Mouse (Mus musculus): ENCODE measurements at regions not wholly inside any gene's neighbourhood (a gene's known extent, or its start where the extent isn't known, plus 50 kb on each side); places are given as distances from the start of the nearest gene placed in this dataset.

DNA sequence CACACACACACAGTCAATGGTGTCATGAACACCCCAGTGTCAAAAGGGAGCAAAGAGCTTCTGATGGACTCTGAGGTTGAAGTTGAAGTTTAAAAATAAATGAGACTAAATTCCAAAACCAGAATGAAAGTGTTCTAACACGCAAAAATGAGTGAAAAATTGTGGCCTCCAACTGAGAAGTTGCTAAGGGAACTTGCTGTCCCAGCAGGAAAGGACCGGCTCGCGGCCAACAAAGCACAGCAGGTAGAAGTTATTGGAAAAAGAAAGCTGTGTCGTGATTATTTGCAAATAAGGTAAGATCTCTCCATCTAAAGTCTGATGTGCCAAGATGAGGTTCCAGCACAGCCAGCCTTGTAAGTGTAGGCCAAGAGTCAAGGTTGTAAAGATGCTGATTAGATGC, 169.7 kb downstream of the Nrp2 start:
- no peak overlapping the region for H3K4me2 ChIP-seq (ENCODE audit: low read length)
- no peak overlapping the region for H3K4me3 ChIP-seq (replicated peaks; ENCODE audit: low read length)
- H3K27me3 ChIP-seq (replicated peaks; ENCODE audit: control insufficient read depth, insufficient read depth, low read length), result no peaks in the 10 kb centered on the region
- 78% methylated on average over 5 of the region's 5 CpGs for WGBS
- no peak overlapping the region for H3K9ac ChIP-seq (replicated peaks; ENCODE audit: low read depth, low read length)
- H3K27ac ChIP-seq (ENCODE audit: low read length), result no peak overlapping the region
- H3K9me3 ChIP-seq (ENCODE audit: control insufficient read depth, low read length), result no peaks in the 10 kb centered on the region
- no peak for ATAC-seq
- H3K36me3 ChIP-seq (ENCODE audit: control insufficient read depth, insufficient read depth), result no peaks in the 10 kb centered on the region
- no peaks in the 10 kb centered on the region for H3K4me1 ChIP-seq (replicated peaks; ENCODE audit: control insufficient read depth, insufficient read depth, low read length)

GRCm38 (mm10) chr1:62875631-62876030, 172.5 kb downstream of the Nrp2 start:
- ATAC-seq, result no peak
- Histone ChIP-seq H3K27me3 (replicated peaks; ENCODE audit: control insufficient read depth, insufficient read depth, low read length) (no peaks in the 10 kb centered on the region), H3K4me3 (replicated peaks; ENCODE audit: low read length) (no peak overlapping the region), H3K9ac (replicated peaks; ENCODE audit: low read depth, low read length) (no peak overlapping the region), H3K9me3 (ENCODE audit: control insufficient read depth, low read length) (no peaks in the 10 kb centered on the region), H3K27ac (ENCODE audit: low read length) (no peak overlapping the region), H3K36me3 (ENCODE audit: control insufficient read depth, insufficient read depth) (no peaks in the 10 kb centered on the region), H3K4me1 (replicated peaks; ENCODE audit: control insufficient read depth, insufficient read depth, low read length) (no peaks in the 10 kb centered on the region), H3K4me2 (ENCODE audit: low read length) (no peak overlapping the region)
- WGBS, result 87% methylated on average over 9 of the region's 9 CpGs

DNA sequence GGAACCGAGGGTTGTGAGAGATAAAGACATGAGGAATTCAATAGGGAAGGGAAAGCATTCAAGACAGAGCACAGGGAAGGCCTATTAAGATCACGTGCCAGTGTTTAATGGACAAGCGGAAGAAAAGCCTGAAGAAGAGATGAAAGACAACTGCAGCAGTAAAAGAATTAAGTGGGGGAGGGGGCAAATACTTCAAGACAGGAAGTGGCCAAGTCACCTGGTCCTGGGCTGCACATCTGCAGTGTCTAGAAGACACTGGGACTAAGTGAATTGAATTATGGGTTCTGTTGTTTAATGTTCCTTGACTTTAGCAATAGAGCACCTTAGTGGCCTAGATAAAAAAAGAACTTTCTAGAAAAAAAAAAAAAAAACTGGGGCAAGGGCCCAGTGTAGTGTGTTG, 173.6 kb downstream of the Nrp2 start:
- H3K27me3 ChIP-seq (replicated peaks; ENCODE audit: control insufficient read depth, insufficient read depth, low read length), result no peaks in the 10 kb centered on the region
- 51% methylated on average over 3 of the region's 3 CpGs for WGBS
- H3K27ac ChIP-seq (ENCODE audit: low read length), result no peak overlapping the region
- H3K4me3 ChIP-seq (replicated peaks; ENCODE audit: low read length), result no peak overlapping the region
- no peaks in the 10 kb centered on the region for H3K36me3 ChIP-seq (ENCODE audit: control insufficient read depth, insufficient read depth)
- no peak overlapping the region for H3K4me2 ChIP-seq (ENCODE audit: low read length)
- no peak for ATAC-seq
- H3K9me3 ChIP-seq (ENCODE audit: control insufficient read depth, low read length), result no peaks in the 10 kb centered on the region
- no peak overlapping the region for H3K9ac ChIP-seq (replicated peaks; ENCODE audit: low read depth, low read length)
- no peaks in the 10 kb centered on the region for H3K4me1 ChIP-seq (replicated peaks; ENCODE audit: control insufficient read depth, insufficient read depth, low read length)

DNA sequence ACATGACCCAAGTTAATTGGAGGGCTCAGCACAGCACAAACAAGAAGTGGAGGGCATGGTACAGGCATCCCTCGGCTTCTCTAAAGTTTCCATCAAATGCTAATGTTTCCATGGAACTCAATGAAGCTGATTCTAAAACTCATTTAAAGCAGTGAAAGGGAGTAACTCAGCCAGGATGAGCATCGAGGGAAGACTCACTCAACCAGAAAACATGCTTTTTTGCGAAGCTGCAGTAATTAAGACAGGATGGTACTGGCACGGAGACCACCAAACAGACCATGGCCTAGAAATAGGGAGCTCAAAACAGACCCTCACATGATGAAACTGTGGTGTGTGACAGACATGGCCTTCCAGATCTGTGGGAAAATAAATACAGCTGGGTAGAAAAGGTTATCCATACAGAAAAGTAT, 177.8 kb downstream of the Nrp2 start:
- ATAC-seq, result peak; percentile 38; the same call in 1 of the 2 replicates
- peaks cover 2% of the 10 kb centered on the region; the same call in 1 of the 2 replicates for H3K4me1 ChIP-seq (replicated peaks; ENCODE audit: control insufficient read depth, insufficient read depth, low read length)
- H3K9ac ChIP-seq (replicated peaks; ENCODE audit: low read depth, low read length), result no peak overlapping the region
- no peak overlapping the region for H3K27ac ChIP-seq (ENCODE audit: low read length)
- H3K36me3 ChIP-seq (ENCODE audit: control insufficient read depth, insufficient read depth), result no peaks in the 10 kb centered on the region
- no peak overlapping the region for H3K4me3 ChIP-seq (replicated peaks; ENCODE audit: low read length)
- H3K4me2 ChIP-seq (ENCODE audit: low read length), result no peak overlapping the region
- no peaks in the 10 kb centered on the region for H3K9me3 ChIP-seq (ENCODE audit: control insufficient read depth, low read length)
- WGBS, result 8% methylated on average over 4 of the region's 4 CpGs
- H3K27me3 ChIP-seq (replicated peaks; ENCODE audit: control insufficient read depth, insufficient read depth, low read length), result no peaks in the 10 kb centered on the region

DNA sequence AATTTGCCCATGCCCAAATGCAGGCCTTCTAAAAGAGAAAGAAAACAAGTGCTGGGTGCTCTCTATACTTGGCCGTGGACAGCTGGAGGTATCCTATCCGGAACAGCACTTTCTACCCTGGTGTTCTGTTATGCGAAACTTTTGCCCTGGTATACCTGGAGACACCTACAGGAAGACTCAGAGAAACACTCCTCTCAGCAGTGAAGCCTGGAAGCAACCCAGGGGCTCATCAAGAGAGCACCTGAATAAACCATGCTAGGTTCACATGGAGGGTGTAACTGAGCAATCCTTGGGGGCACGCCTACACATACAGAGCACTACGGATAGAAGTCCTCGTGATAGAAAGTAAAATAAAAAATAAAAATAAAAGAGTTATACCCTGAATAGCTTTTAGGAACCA, 178.4 kb downstream of the Nrp2 start:
- Histone ChIP-seq H3K4me2 (ENCODE audit: low read length) (no peak overlapping the region), H3K4me3 (replicated peaks; ENCODE audit: low read length) (no peak overlapping the region), H3K36me3 (ENCODE audit: control insufficient read depth, insufficient read depth) (no peaks in the 10 kb centered on the region), H3K9ac (replicated peaks; ENCODE audit: low read depth, low read length) (no peak overlapping the region), H3K9me3 (ENCODE audit: control insufficient read depth, low read length) (no peaks in the 10 kb centered on the region), H3K27ac (ENCODE audit: low read length) (no peak overlapping the region), H3K4me1 (replicated peaks; ENCODE audit: control insufficient read depth, insufficient read depth, low read length) (peaks cover 2% of the 10 kb centered on the region; the same call in 1 of the 2 replicates), H3K27me3 (replicated peaks; ENCODE audit: control insufficient read depth, insufficient read depth, low read length) (no peaks in the 10 kb centered on the region)
- WGBS, result 82% methylated on average over 6 of the region's 6 CpGs
- ATAC-seq, result no peak

GRCm38 (mm10) chr1:62882028-62882427, 178.9 kb downstream of the Nrp2 start:
- H3K36me3 ChIP-seq (ENCODE audit: control insufficient read depth, insufficient read depth), result no peaks in the 10 kb centered on the region
- no peak for ATAC-seq
- no peak overlapping the region for H3K27ac ChIP-seq (ENCODE audit: low read length)
- H3K4me3 ChIP-seq (replicated peaks; ENCODE audit: low read length), result no peak overlapping the region
- no peak overlapping the region for H3K4me2 ChIP-seq (ENCODE audit: low read length)
- no peak overlapping the region for H3K9ac ChIP-seq (replicated peaks; ENCODE audit: low read depth, low read length)
- H3K4me1 ChIP-seq (replicated peaks; ENCODE audit: control insufficient read depth, insufficient read depth, low read length), result peaks cover 2% of the 10 kb centered on the region; the same call in 1 of the 2 replicates
- WGBS, result 86% methylated on average over 5 of the region's 5 CpGs
- H3K9me3 ChIP-seq (ENCODE audit: control insufficient read depth, low read length), result no peaks in the 10 kb centered on the region
- no peaks in the 10 kb centered on the region for H3K27me3 ChIP-seq (replicated peaks; ENCODE audit: control insufficient read depth, insufficient read depth, low read length)

GRCm38 (mm10) chr1:62884876-62885480, 181.9 kb downstream of the Nrp2 start:
- Histone ChIP-seq H3K36me3 (ENCODE audit: control insufficient read depth, insufficient read depth) (no peaks in the 10 kb centered on the region), H3K9ac (replicated peaks; ENCODE audit: low read depth, low read length) (no peak overlapping the region), H3K4me1 (replicated peaks; ENCODE audit: control insufficient read depth, insufficient read depth, low read length) (peaks cover 2% of the 10 kb centered on the region; the same call in 1 of the 2 replicates), H3K9me3 (ENCODE audit: control insufficient read depth, low read length) (no peaks in the 10 kb centered on the region), H3K4me2 (ENCODE audit: low read length) (no peak overlapping the region), H3K27me3 (replicated peaks; ENCODE audit: control insufficient read depth, insufficient read depth, low read length) (no peaks in the 10 kb centered on the region), H3K27ac (ENCODE audit: low read length) (no peak overlapping the region), H3K4me3 (replicated peaks; ENCODE audit: low read length) (no peak overlapping the region)
- WGBS, result 66% methylated on average over 20 of the region's 20 CpGs
- no peak for ATAC-seq

DNA sequence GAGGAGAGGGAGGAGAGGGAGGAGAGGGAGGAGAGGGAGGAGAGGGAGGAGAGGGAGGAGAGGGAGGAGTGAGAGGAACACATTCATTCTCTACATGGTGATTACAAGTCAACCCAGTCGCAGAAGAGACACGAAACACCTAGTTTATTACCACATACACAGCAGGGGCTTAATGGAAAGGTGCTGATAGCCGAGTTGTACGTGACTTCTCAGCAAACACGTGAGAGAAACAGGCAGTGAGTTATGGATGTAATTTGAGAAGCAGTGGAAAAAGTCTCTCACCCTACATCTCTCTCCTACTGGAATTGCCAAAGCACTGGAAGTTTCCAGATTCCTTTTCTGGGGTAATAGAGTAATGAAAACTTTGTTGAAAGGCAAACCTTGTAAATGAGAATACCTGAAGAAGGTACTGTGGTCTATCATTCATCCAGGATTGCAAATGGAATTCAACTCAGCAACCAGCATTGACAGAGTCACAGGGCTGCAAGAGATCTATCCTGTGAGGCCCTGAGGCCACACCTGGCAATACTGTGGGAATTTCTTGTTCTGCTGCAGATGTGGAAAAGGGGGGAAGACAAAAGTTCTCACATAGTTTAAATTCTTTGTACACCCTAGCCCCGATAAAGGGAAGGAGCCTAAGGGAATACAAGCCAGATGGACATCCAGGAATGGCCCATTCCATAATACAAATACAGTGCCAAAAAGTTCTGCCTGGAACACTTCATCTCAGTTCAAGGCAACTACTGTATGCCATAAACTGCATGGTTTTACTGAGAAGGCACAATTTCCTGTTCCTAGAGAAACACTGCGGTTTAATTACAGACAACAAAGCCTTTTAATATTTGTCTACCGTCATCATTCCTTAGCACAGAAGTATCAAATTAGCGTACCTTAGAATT, 184.7 kb downstream of the Nrp2 start:
- H3K27ac ChIP-seq (ENCODE audit: low read length), result no peak overlapping the region
- 72% methylated on average over 9 of the region's 9 CpGs for WGBS
- H3K27me3 ChIP-seq (replicated peaks; ENCODE audit: control insufficient read depth, insufficient read depth, low read length), result no peaks in the 10 kb centered on the region
- H3K36me3 ChIP-seq (ENCODE audit: control insufficient read depth, insufficient read depth), result no peaks in the 10 kb centered on the region
- no peaks in the 10 kb centered on the region for H3K9me3 ChIP-seq (ENCODE audit: control insufficient read depth, low read length)
- H3K9ac ChIP-seq (replicated peaks; ENCODE audit: low read depth, low read length), result no peak overlapping the region
- ATAC-seq, result no peak
- H3K4me2 ChIP-seq (ENCODE audit: low read length), result no peak overlapping the region
- H3K4me3 ChIP-seq (replicated peaks; ENCODE audit: low read length), result no peak overlapping the region
- H3K4me1 ChIP-seq (replicated peaks; ENCODE audit: control insufficient read depth, insufficient read depth, low read length), result peaks cover 2% of the 10 kb centered on the region; the same call in 1 of the 2 replicates

DNA sequence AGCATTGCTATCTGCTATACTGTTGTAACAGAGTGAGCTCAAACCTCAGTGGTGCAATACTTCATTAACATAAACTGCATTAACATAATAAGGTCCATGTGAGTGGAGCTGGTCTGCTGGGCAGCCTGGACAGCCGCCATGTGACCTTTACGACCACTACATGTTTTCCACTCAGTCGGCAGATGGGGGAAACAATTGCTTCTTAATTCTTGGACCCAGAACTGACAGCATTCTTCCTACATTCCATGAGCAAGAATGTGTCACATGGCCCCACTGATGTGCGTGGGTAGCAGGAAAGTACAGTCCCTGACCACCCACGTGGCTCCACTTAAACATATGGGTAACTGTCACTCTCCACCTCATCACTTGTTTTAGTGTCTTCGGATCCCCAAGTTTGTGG, 198.3 kb downstream of the Nrp2 start:
- no peak overlapping the region for H3K4me2 ChIP-seq (ENCODE audit: low read length)
- no peak for ATAC-seq
- 53% methylated on average over 6 of the region's 6 CpGs for WGBS

More for the DNA sequence above, 198.3 kb downstream of the Nrp2 start:
- no peaks in the 10 kb centered on the region for H3K36me3 ChIP-seq (ENCODE audit: control insufficient read depth, insufficient read depth)
- no peaks in the 10 kb centered on the region for H3K9me3 ChIP-seq (ENCODE audit: control insufficient read depth, low read length)
- no peak overlapping the region for H3K9ac ChIP-seq (replicated peaks; ENCODE audit: low read depth, low read length)
- H3K27me3 ChIP-seq (replicated peaks; ENCODE audit: control insufficient read depth, insufficient read depth, low read length), result no peaks in the 10 kb centered on the region
- H3K4me3 ChIP-seq (replicated peaks; ENCODE audit: low read length), result no peak overlapping the region
- H3K27ac ChIP-seq (ENCODE audit: low read length), result no peak overlapping the region
- peaks cover 8% of the 10 kb centered on the region; the same call in 1 of the 2 replicates for H3K4me1 ChIP-seq (replicated peaks; ENCODE audit: control insufficient read depth, insufficient read depth, low read length)

Data from forebrain, embryonic 16.5 days (tissue).